Mouse (Mus musculus): ENCODE measurements around the gene Mpi.

DNA sequence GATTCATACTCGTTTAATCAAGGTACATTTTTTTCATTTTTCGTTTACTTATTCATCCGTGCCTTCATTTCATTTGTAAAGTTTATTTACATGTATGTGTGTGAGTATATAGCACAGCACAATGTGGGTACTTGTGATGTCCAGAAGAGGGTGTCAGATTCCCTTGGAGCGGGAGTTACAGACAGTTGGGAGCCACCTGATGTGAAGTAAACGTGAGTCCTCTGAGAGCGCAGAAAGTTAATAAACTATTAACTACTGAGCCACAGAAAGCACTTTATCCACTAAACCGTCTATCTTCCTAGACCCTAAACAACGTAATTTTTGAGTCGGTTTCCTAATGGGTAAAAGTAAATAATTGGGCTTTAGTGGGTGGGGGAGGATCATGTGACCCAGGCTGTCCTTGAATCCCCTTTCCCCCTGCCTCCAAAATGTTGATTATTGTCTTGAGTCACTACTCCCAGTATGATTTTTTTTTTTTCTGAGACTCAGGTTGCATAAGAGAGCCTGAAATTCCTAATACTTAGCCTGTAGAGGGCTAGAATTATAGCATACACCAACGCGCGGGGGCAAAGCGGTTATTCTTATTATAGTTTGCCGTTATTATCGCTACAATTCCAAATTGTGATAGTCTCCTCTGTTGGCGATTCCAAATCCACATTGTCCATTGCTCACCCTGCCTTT, 32.0 kb downstream of the Mpi start:
- TF ChIP-seq CTCF (IDR thresholded peaks at IDR 0.05) (peak; percentile 31; the same call in 1 of the 2 replicates), EP300 (IDR thresholded peaks at IDR 0.05) (no peak; the same call in 1 of the 2 replicates)
